Mouse (Mus musculus): ENCODE measurements around the gene Mical2.

Mical2 gene

DNA sequence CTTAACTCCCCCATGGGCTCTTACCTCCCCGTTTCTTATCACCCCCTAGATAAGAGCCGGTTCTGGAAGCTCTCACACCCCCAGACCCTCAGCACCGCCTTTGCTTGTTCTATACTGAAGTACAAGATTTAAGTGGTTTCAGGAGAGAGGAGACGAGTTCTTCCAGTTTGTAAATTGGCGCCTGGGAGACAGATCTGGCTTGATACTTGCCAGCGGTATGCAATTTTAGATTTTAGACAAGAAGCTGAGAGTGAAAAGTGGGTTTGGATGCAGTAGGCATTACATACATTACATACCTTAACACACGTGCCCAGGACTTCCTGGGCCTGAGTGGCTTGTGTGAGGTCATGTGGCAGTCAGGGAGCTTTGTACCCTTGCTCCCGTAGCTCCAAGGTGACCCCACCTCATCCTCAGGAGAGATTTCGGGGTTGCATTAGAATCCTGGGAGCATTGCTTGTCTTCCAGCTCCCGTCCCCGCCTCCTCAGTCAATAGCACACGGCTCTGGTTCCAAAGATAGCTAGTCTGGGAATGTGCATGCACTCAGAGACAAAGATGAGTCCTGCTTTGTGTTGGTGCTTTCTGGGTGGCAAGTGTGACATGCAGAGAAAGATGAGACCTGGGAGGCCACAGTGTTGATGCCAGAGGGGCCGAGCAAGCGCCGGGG, 43.2 kb downstream of the Mical2 start:
- Histone ChIP-seq H3K4me1 (replicated peaks; ENCODE audit: low read depth, low read length) (no peaks in the 10 kb centered on the region), H3K9me3 (ENCODE audit: low read length) (no peaks in the 10 kb centered on the region), H3K4me3 (replicated peaks; ENCODE audit: low read length) (no peak overlapping the region), H3K27me3 (ENCODE audit: insufficient read depth, low read length) (no peaks in the 10 kb centered on the region; the same call in 1 of the 2 replicates), H3K36me3 (ENCODE audit: insufficient read depth, low read length) (no peaks in the 10 kb centered on the region)
- no peak for TF ChIP-seq POU5F1 (IDR thresholded peaks at IDR 0.05; ENCODE audit: borderline replicate concordance, low read length)
- no peak for TF ChIP-seq NANOG (IDR thresholded peaks at IDR 0.05; ENCODE audit: borderline replicate concordance, low read length)
- no peak for TF ChIP-seq CTCF (conservative IDR thresholded peaks at IDR 0.05; ENCODE audit: low read length)

DNA sequence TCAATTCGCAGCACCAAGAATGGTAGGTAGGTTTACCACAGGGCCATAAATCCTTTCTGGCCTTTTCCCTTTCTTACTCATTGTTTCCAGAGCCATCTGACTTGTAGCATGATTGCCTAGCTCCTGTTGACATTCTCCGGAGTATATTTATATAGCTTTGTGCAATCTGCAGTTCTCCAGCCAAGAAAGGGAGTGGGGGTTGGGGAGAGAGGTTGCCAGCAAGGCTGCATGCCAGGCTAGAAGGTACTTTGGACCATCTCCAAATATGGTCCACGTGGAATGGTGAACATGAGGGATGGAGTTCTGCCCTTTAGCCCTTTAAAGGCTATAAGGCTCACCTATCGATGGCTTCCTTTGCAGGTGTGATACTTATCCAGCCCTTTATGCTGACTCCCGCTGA, 45.2 kb downstream of the Mical2 start:
- Histone ChIP-seq H3K9me3 (ENCODE audit: low read length) (no peaks in the 10 kb centered on the region), H3K27me3 (ENCODE audit: insufficient read depth, low read length) (no peaks in the 10 kb centered on the region; the same call in 1 of the 2 replicates), H3K4me3 (replicated peaks; ENCODE audit: low read length) (no peak overlapping the region), H3K4me1 (replicated peaks; ENCODE audit: low read depth, low read length) (no peaks in the 10 kb centered on the region), H3K36me3 (ENCODE audit: insufficient read depth, low read length) (no peaks in the 10 kb centered on the region)
- TF ChIP-seq CTCF (conservative IDR thresholded peaks at IDR 0.05; ENCODE audit: low read length) (no peak), POU5F1 (IDR thresholded peaks at IDR 0.05; ENCODE audit: borderline replicate concordance, low read length) (no peak), NANOG (IDR thresholded peaks at IDR 0.05; ENCODE audit: borderline replicate concordance, low read length) (no peak)

DNA sequence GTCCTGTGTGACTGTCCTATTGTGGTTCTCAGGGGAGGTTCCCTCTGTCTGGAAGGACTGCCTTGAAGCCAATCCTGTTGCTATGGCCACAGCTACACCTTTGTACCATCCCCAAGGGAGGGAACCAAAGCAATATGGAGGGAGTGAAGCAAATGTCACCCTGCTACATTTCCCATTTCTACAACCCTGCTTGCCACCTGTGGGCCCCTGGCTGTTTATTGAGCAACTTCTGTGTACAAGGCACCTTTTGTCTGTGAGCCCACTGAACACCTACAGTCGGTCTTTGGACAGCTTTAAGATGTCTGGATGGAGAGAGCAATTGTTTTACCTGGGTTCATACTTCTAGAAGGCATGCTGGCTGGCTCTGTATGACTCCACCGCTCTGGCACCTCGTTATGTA, 46.0 kb downstream of the Mical2 start:
- Histone ChIP-seq H3K4me3 (replicated peaks; ENCODE audit: low read length) (no peak overlapping the region), H3K9me3 (ENCODE audit: low read length) (no peaks in the 10 kb centered on the region), H3K27me3 (ENCODE audit: insufficient read depth, low read length) (no peaks in the 10 kb centered on the region; the same call in 1 of the 2 replicates), H3K4me1 (replicated peaks; ENCODE audit: low read depth, low read length) (no peaks in the 10 kb centered on the region), H3K36me3 (ENCODE audit: insufficient read depth, low read length) (no peaks in the 10 kb centered on the region)
- TF ChIP-seq POU5F1 (IDR thresholded peaks at IDR 0.05; ENCODE audit: borderline replicate concordance, low read length) = no peak
- TF ChIP-seq NANOG (IDR thresholded peaks at IDR 0.05; ENCODE audit: borderline replicate concordance, low read length) = no peak
- no peak for TF ChIP-seq CTCF (conservative IDR thresholded peaks at IDR 0.05; ENCODE audit: low read length)

DNA sequence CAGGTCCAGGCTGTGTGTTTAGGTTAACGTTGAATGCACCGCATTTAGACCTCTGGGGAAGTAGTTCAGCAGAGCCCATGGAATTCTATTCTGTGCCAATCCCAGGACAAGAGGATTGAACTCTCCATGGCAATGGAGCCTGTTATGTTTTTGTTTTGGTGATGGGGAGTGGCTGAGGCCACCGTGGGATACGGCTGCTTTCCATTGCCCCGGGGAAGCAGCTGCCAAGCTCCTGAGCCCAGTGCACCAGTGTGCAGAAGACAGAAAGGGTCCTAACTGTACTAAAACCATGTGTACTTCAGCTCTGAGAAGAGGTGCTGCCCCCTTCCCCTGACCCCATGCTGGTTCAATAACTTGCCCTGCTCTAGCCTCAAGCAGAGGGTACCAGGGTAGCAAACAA, 47.0 kb downstream of the Mical2 start:
- Histone ChIP-seq H3K27me3 (ENCODE audit: insufficient read depth, low read length) (no peaks in the 10 kb centered on the region; the same call in 1 of the 2 replicates), H3K9me3 (ENCODE audit: low read length) (no peaks in the 10 kb centered on the region), H3K4me1 (replicated peaks; ENCODE audit: low read depth, low read length) (no peaks in the 10 kb centered on the region), H3K4me3 (replicated peaks; ENCODE audit: low read length) (no peak overlapping the region), H3K36me3 (ENCODE audit: insufficient read depth, low read length) (no peaks in the 10 kb centered on the region)
- TF ChIP-seq CTCF (conservative IDR thresholded peaks at IDR 0.05; ENCODE audit: low read length) = no peak

DNA sequence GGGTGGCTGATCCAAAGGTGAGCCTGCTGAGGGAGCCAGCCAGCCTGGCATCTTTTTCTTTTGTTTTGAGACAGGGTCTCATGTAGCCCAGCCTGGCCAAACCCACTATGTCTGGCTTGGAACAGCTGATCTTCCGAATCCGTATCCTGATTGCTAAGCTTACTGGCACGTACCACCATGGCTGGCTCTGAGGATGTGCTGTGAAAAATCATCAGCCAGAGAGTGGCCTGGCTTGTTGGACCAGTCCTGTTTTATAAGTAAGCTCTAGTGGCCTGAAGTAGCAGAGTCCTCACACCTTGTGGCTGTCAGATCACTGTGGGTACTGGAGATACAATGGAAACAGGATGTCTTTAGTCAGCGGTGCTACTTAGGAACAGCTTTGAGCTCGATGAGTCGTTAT, 47.8 kb downstream of the Mical2 start:
- Histone ChIP-seq H3K4me1 (replicated peaks; ENCODE audit: low read depth, low read length) (no peaks in the 10 kb centered on the region), H3K9me3 (ENCODE audit: low read length) (no peaks in the 10 kb centered on the region), H3K4me3 (replicated peaks; ENCODE audit: low read length) (no peak overlapping the region), H3K36me3 (ENCODE audit: insufficient read depth, low read length) (no peaks in the 10 kb centered on the region), H3K27me3 (ENCODE audit: insufficient read depth, low read length) (no peaks in the 10 kb centered on the region; the same call in 1 of the 2 replicates)
- TF ChIP-seq NANOG (IDR thresholded peaks at IDR 0.05; ENCODE audit: borderline replicate concordance, low read length) = no peak
- TF ChIP-seq CTCF (conservative IDR thresholded peaks at IDR 0.05; ENCODE audit: low read length) = no peak
- TF ChIP-seq POU5F1 (IDR thresholded peaks at IDR 0.05; ENCODE audit: borderline replicate concordance, low read length) = no peak

DNA sequence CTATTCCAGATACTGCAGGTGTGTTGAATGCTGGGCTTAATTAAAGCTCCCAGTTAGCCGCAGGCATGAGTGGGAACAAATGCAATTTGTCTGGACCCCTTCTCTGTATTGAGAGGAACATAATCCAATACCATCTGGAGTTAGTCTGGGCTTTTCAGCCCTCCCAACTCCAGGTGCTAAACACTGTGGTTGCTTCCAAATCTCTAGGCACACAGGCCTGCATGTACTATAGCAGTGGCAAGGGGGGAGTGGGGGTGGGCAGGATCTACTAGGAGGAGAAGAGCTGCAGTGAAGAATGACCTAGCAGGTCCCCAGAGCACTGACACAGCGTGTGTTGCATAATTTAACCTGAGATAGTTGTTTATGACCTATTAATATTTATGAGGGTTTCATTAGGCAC, 49.0 kb downstream of the Mical2 start:
- no peaks in the 10 kb centered on the region for H3K9me3 ChIP-seq (ENCODE audit: low read length)
- H3K36me3 ChIP-seq (ENCODE audit: insufficient read depth, low read length) = no peaks in the 10 kb centered on the region

DNA sequence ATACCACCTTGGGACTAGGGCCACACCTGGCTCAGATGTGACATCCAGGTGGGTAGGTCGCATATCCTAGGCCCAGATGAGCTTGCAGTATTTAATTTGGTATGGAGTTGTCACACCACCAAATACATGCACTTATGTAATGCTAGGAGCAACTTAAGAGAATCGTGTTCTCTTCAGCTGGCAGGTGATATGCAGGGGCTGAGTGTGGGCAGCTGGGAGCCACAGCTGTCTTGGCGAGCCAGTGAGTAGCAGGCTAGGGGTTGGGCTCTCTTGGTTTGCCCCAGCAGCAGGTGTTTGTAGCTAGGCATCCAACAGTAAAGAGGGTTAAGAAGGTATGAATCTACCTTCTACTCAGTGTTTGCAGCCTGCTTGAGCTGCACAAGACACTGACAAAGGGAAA, 49.4 kb downstream of the Mical2 start:
- Histone ChIP-seq H3K4me1 (replicated peaks; ENCODE audit: low read depth, low read length) (no peaks in the 10 kb centered on the region), H3K4me3 (replicated peaks; ENCODE audit: low read length) (no peak overlapping the region), H3K36me3 (ENCODE audit: insufficient read depth, low read length) (no peaks in the 10 kb centered on the region), H3K27me3 (ENCODE audit: insufficient read depth, low read length) (no peaks in the 10 kb centered on the region), H3K9me3 (ENCODE audit: low read length) (no peaks in the 10 kb centered on the region)
- TF ChIP-seq POU5F1 (IDR thresholded peaks at IDR 0.05; ENCODE audit: borderline replicate concordance, low read length) (no peak), NANOG (IDR thresholded peaks at IDR 0.05; ENCODE audit: borderline replicate concordance, low read length) (no peak), CTCF (conservative IDR thresholded peaks at IDR 0.05; ENCODE audit: low read length) (no peak)

More for the DNA sequence above, 49.0 kb downstream of the Mical2 start:
- H3K4me1 ChIP-seq (replicated peaks; ENCODE audit: low read depth, low read length) = no peaks in the 10 kb centered on the region
- no peak overlapping the region for H3K4me3 ChIP-seq (replicated peaks; ENCODE audit: low read length)
- no peaks in the 10 kb centered on the region for H3K27me3 ChIP-seq (ENCODE audit: insufficient read depth, low read length)
- TF ChIP-seq CTCF (conservative IDR thresholded peaks at IDR 0.05; ENCODE audit: low read length) = no peak
- TF ChIP-seq POU5F1 (IDR thresholded peaks at IDR 0.05; ENCODE audit: borderline replicate concordance, low read length) = no peak
- TF ChIP-seq NANOG (IDR thresholded peaks at IDR 0.05; ENCODE audit: borderline replicate concordance, low read length) = no peak

DNA sequence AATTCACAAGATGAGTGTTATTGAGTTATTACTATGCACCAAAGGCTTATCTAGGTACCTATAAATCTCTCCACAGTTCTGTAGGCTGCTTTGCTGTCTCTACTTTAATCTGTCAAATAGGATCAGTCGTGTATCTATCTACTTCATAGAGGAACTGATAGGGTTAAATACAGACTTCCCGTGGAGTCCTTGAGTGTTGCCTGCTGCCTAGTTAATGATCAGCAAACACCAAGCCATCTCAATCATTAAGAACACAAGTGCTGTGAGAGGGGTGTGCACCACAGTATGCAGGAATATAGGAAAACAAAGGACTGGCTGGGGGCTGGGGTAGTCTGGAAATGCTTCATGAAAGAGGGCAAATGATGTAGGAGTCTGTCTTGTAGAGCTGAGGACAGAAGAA, 50.2 kb downstream of the Mical2 start:
- no peaks in the 10 kb centered on the region for H3K36me3 ChIP-seq (ENCODE audit: insufficient read depth, low read length)
- no peaks in the 10 kb centered on the region for H3K27me3 ChIP-seq (ENCODE audit: insufficient read depth, low read length)
- no peak overlapping the region for H3K4me3 ChIP-seq (replicated peaks; ENCODE audit: low read length)
- TF ChIP-seq CTCF (conservative IDR thresholded peaks at IDR 0.05; ENCODE audit: low read length) (no peak), NANOG (IDR thresholded peaks at IDR 0.05; ENCODE audit: borderline replicate concordance, low read length) (peak; percentile 47; the same call in 1 of the 2 replicates)
- no peaks in the 10 kb centered on the region for H3K4me1 ChIP-seq (replicated peaks; ENCODE audit: low read depth, low read length)
- no peaks in the 10 kb centered on the region for H3K9me3 ChIP-seq (ENCODE audit: low read length)

DNA sequence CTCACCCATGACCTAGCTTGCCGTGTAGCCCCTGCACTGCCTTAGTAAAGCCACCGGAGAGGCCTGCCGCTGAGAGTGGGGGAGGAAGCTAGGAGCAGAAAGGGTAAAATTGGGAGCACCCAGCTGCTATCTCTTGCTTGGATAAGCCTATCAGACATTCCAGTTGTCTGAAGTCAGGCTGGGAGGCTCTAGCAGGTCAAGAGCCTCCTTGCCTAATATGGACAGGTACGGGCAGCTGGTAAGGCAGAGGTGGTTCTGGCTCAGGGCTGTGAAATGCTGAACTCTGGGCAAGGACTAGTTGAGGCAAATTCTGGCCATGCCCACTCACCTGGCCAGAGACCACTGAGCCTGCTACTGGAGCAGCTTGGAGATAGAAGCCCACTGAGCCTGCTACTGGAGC, 51.2 kb downstream of the Mical2 start:
- H3K4me3 ChIP-seq (replicated peaks; ENCODE audit: low read length) = no peak overlapping the region
- no peaks in the 10 kb centered on the region for H3K4me1 ChIP-seq (replicated peaks; ENCODE audit: low read depth, low read length)
- no peak for TF ChIP-seq CTCF (conservative IDR thresholded peaks at IDR 0.05; ENCODE audit: low read length)
- no peak for TF ChIP-seq POU5F1 (IDR thresholded peaks at IDR 0.05; ENCODE audit: borderline replicate concordance, low read length)
- no peak for TF ChIP-seq NANOG (IDR thresholded peaks at IDR 0.05; ENCODE audit: borderline replicate concordance, low read length)
- H3K36me3 ChIP-seq (ENCODE audit: insufficient read depth, low read length) = no peaks in the 10 kb centered on the region
- H3K27me3 ChIP-seq (ENCODE audit: insufficient read depth, low read length) = no peaks in the 10 kb centered on the region
- H3K9me3 ChIP-seq (ENCODE audit: low read length) = no peaks in the 10 kb centered on the region

All from E14TG2a.4 (cell line).